Mouse (Mus musculus) gastrocnemius, adult 18-20 months (tissue): ENCODE measurements at regions not wholly inside any gene's neighbourhood (a gene's known extent, or its start where the extent isn't known, plus 50 kb on each side); places are given as distances from the start of the nearest gene placed in this dataset.

Experiments
- DNase-seq: peaks from one replicate; pipeline ENCODE4 v3.0.0; 2021; ENCODE audit warnings: low spot score

DNA sequence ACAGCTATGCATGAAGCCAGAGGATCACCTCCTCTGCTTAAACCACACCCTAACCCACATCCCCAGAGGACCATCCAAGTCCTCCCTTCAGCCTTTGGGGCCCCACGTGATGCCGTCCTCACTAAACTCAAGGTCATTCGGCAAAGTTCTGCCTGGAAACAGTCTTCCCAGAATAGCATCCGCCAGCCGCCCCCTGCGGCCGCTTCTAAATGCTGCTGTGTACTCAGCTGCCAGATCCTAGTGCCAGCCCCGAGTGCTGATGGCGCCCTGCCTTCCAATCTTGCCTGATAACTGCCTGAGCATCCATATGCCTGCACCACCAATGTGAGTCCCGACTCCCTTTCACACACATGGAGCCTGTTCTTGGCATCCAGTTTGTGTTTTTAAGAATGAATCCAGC lies 247.9 kb upstream of the Sulf2 start:
- no peak for DNase-seq

DNA sequence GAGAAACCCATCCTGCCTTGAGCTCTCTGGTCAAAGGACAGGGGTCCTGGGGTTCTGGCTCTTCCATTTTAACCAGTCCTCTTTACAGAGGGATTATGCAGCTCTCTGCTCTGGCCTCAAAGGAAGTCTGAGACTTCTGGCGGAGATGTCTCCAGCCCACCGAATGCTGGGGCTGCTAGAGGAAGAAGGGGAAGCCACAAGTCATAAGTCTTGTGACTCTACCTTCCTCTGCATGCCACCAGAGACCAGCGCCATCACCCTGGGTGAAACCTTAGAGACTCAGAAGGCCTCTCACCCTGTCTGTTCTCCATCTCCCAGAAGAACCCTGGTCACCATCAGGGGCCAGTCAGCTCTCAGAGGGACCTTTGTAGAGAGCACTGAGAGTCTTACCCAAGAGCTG lies 246.4 kb upstream of the Sulf2 start:
- DNase-seq, result no peak

DNA sequence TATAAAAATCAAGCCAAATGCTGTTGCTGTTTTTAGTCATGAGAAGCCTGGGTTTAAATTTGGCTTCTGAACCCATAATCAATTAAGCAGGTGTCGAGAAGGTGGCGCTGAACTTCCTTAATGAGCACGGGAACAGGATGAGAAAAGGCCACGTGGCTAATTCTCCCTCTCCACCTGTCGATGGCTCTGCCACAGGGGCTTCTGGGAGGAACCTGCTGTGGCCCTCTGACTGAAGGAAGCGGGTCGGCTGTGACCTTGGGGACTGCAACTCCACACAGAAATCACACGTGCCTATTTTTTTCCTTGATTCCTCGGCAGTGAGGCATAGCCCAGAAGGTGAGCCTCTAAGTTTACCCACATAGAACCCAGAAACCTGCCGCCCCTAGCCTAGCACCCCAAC lies 244.8 kb upstream of the Sulf2 start:
- DNase-seq, result no peak

DNA sequence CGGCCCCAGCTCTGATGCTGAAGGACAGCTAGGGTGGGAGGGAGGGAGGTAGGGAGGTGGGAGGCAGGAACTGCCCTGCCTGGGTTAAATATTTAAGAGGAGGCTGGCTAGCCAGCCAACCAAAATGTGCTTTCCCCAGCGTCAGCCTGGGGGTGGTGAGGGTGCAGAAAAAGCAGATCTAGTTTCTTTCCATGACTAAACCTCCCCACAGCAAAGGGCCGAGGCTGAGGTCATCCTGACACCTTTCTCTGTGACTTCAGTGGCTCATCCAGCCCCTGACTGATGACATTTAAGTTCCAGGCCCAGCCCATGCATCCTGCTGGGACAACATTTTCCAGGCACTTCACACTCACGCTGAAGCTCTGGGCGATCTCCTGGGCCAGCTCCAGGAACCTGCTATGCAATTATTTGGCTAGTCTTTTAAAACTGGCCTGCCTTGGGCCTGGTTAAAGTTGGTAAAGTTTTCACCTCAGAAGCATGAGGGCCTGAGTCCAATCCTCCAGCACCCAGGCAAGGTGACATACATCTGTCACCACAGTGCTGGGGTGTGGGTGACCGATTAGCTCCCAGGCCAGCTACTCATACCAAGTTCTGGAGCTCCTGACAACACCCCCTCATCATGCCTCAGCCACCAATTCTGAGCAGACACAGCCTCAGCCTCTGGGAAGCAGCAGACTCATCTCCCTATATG lies 243.8 kb upstream of the Sulf2 start:
- DNase-seq, result peak; percentile 47

DNA sequence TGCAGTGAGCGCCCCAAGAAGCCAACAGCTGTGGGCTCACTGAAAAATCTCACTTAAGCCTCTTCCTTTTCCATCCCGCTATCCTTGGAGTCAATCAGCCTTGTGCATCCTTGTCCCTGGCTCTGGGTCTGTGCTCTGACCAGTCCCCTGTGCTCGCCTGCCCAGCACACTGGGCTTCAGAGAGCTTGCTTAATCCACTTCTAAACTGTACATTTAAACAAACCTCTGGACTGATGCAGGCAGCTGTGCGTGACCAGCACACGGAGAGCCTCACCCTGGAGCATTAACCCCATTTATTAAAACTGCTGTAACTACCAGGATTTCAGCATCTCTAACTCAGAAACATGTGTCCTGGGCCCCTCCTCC lies 243.3 kb upstream of the Sulf2 start:
- no peak for DNase-seq

DNA sequence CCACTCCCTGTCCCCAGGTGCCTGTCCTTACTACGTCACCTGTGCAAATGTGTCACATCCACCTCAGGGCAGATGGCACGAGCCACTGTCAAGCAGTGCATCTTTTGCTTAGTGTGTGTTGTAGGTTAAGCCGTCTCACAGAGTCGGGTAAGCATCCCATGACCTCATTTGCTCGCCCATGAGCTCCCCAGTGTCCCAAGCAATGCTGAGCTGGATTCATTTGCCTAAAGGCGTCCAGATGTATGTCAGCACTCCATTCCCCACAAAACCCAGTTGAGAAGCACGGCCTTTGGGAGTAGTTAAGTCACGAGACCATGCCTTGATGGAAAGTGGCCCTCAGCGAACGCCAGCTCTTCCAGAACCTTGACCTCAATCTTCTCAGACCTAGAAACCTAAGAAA lies 242.7 kb upstream of the Sulf2 start:
- DNase-seq, result no peak

DNA sequence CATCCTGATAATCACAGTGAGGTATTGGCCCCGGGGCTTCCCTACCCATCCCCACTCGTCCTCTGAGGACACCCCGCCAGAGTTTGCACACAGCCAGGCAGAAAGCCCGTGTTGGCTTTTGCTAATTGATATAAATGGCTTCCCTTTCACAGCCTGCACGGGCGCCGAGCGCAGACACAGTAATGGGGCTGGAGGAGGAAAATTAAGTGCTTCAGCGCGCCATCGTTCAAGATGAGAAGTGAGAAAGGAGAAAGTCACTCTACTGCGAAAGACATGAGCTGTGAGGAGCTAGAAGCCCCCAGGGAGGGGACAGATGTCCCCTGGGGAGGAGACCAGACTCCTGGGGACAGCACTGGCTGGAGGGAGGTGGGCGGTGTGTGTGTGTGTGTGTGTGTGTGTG lies 239.2 kb upstream of the Sulf2 start:
- no peak for DNase-seq

DNA sequence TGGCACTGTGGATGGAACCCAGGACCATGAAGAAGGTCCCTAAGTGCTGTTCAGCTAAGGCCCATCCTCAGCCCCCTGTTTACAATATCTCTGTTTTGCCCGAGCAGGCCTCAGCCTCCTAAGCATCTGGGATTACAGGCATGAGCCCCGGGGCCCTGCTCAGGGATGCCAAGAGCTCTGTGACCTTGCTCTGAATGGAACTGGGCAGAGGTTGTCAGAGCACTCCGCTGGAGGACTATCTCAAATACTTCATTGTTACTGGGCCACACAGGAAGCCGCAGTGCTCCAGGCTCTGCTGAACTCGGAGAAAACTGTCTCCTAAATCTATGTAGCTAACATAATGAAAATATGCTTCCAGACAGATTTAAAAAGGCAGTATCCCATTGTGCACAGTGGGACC lies 235.7 kb upstream of the Sulf2 start:
- DNase-seq, result no peak

DNA sequence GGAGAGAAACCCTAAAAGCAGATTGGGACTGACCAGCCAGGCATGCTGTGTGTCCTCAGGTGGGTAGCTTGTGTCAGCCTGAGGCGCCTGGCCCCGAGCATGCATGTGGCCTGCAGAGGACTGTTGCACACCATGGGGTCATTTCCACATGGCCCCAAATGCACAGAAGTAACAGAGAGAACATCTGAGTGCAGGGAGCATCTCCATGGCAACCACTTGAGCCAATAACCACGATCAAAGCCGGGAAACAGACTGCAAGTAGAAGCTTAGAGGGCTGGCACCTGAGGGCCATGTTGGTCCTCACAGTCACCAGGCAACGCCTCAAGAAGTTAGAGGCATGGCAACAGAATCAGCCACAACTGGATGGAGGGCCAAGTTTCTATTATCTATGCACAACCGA lies 232.6 kb upstream of the Sulf2 start:
- no peak for DNase-seq

DNA sequence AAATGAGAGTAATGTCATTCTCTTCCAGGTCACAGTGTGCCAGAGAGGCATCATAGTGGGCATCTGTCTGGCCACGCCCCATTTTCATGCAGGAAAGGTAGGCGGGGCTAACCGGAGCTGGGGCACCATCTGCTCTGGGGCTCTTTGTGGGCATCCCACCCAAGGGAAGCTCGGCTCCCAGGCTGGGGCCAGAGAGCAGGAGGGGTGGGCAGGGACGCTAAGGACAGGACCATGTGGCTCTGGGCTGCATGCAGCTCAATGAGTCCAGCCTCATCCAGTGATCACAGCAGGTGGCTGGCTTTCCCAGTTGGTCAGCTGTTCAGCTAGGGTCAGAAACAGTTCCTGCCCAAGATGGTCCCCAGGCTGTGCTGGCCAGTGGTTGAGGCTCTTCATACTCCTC lies 231.4 kb upstream of the Sulf2 start:
- no peak for DNase-seq

DNA sequence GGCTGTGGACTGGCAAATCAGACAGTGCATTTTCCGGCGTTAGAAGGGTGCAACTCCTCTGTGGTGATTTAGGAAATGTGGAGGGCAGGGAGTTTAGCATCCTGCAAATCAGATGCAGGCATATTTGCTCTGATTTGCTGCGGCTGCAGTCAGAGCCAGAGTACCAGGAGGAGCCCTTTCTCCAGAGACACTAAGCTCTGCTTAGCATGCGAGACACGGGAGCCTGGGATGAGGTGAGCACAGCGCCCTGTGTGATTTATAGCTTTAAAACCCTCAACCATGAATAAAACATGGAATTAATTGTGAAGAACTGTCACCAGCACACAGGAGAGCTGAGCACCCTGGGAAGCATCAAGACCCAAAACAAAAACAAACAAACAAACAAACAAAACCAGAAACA lies 229.1 kb upstream of the Sulf2 start:
- DNase-seq, result no peak

DNA sequence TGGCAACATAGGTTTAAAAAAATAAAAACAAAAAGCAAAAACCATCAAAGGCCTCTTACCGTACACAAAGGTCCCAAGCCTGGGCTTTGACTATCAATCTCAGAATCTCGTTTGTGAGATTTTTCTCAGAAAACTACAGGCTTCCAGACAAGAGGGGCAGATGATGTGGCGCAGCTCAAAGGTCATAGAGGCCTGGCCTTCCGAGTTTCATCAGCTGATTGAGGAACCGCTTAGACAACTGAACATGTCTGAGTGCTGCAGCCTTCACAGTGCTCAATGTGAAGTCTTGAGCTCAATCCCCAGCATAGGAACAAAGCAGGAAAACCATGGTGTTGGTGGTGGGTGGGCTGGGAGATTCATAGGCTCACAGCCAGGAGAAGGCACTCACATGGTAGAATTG lies 227.9 kb upstream of the Sulf2 start:
- no peak for DNase-seq

DNA sequence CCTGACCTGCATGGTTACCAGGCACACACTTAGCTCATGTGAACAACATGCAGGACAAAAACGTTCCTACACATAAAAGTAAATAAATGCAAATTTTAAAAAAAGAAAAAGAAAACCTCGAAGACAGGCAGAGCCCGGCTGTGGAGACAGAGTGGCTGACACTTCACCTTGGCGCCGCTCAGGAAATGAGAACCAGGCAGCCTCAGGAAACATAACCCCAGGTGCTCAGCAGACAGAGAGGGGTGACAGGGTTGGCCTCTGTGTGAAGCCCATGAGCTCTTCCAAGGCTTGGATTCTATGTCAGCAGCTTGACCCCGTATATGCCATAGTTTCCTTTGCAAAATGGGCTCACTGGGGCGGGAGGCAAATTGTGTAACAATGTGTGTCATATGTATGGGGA lies 226.7 kb upstream of the Sulf2 start:
- no peak for DNase-seq

DNA sequence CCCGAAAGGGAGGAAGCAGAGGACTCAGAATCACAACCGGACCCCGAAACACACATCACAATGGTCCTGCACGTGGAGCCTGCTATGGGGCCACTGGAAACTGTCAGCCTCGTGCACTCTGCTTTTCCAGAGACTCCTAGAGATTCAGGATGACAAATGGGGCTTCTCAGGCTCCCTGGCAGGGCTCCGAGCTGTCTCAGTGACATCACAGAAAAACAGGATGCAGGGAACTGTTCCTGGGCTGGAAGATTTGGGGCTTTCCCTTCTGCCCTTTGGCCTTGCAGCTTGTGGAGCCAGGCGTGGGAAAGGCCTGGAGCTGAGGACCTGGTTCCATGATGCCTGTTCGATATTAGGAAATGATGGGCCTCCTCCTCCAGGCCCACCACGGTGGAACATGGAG lies 225.4 kb upstream of the Sulf2 start:
- DNase-seq, result no peak

DNA sequence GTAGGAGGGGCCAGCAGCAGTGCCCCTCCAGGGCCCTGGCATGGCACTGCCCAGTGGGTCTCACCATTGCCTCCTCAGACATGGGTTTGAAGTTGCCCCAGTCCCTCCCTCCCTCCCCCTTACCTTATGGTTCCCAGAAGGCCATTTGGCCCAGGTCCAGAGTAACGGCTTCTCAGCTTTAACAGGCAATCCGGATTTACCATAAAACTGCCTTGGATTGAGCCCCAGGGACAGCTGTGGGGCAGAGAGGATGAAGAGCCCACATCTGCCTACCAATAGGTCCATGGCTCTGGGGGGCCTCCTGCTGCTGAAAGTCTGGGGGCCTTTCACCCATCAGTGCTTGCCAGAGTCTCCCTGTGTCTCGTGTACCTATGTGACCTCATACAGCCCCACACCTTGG lies 222.9 kb upstream of the Sulf2 start:
- DNase-seq, result no peak

DNA sequence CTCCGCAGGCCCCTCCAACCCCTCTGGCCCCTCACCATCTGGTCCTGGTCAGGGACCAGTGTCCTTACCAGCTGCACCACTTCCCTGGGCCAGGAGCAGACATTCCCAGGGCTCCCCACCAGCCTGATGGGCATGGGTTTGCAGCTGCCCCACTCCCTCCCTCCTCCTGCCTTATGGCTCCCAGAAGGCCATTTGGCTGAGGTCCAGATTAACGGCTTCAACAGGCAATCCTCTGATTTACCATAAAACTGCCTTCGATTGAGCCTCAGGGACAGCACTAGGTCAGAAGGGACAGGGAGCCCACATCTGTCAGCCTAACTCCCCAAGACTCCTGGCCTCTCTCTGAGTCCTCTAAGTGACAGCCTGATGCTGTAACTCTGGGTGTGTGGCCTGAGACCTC lies 221.9 kb upstream of the Sulf2 start:
- DNase-seq, result no peak

DNA sequence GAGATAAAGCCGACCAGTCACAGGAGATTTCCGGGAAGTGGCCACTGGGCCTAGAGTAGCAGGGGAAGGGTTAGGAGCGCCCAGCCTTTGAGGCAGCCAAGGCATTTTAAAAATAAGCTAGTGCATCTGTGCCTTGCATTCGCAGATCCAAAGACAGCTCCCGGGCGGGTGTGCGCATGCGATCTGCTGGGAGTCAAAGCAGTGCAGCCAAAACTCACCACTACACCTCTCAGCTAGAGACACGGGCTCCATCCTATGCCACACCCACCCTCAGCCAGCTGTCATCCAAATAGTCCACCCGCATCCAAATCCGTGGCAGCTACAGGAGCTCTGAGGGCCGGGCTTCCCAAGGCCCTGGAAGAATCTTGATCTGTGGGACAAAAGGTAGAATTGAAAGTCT lies 220.2 kb upstream of the Sulf2 start:
- no peak for DNase-seq

DNA sequence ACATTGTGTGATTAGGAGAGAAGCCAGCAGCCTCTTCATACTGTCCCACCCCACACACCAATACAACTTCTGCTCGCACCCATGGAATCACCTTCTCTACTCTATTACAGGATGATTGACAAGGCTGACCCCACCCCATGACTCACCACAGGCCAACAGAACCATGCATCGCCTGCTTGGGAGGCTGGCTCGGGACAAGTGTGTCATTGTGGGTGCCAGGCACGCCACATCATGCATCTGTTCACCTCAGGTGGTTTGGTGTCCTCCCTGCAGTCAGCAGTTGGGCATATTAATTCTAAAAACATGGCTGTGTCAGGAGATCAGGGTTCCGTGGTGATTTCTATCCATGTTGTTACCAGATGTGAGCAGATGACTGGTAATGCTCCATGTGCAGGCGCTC lies 215.3 kb upstream of the Sulf2 start:
- DNase-seq, result no peak

DNA sequence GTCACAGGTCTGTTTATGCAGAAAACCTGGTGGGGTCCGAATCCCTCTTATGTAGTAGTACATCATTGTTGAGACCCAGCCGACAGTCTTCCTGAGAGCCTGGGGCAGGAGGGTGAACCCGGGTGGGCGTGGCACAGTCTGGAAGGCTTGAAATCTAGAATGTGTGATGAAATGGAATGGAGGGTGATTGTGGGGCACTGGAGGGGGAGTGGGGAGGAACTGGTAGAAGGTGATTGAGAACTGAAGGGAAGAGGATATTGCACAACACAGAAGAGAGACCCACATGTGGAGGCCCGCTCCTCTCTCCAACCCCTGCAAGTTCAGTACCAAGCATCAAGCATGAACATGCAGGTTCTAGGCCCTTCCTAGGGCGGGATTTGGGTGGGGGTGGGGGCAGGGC lies 206.2 kb upstream of the Sulf2 start:
- DNase-seq, result no peak

DNA sequence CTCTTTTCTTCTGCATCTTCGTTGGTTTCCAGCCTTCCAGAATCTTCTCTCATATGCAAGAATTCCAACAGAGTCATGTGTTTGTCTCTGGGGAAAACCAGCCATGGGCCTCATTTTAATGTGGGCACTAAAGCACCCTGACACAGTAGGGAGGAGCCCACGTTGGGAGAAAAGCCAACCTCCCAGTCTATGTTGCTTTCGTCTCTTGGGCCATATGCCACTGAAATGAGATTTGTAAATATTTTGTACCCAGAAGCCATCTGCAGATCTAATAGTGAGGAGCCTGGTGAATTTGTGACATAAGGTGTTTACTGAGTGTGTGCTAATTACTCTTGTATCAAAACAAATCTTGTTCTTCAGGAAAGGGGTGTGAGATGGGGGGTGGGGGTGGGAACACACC lies 205.3 kb upstream of the Sulf2 start:
- no peak for DNase-seq

DNA sequence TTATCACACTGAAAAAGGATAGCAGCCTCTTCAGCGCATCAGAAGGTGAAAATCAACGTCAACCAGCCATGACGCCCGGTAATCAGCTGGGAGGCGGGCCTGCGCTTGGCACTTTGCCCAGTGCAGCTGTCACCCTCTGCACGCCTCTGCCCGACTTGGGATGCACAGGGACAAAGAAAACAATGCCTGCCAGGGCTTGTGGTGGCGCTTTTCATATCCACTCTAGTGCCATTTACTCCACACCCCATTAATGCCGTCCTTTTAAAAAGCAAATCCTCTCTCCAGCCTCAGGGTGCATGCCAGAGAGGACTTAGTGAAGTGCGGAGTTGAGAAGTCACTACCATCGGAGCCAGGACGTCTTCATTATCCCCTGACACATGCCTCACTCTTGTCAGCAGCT lies 204.5 kb upstream of the Sulf2 start:
- DNase-seq, result no peak

DNA sequence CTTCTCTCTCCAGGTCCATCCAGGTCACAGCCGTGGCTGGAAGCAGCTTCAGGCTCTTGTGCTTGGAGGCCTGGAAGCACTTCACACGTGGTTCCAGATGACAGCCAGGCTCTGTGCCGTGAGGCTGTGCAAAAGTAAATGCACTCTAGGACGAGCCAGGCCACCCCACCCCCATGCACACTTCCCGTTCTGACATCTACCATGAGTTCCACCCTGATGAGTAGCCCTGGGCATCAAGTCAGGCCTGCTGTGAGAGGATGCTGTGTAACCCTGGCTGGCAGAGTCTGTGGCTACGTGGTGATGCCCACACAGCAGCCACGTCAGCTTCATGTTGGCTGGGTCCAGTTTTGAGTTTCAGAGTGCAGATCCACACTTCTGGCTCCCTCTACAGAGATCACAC lies 202.4 kb upstream of the Sulf2 start:
- DNase-seq, result peak; percentile 30

DNA sequence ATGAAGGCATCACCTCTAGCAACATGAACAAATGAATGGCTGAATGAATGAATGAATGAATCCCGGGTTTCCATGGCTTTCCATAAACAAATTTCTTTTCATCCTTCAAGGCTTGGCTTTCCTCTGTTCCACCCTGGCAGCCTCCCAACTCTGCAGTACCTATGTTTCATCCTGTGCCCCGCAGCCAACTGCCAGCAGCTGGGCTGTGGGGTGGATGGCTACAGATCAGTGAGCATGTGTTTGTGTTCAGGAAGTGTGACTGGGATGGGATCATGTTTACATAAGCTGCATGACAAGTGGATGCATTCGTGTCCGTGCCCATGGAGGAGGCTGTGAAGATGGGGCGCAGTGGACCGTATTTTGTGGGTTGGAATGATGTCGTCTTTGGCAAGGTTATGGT lies 200.5 kb upstream of the Sulf2 start:
- DNase-seq, result no peak

DNA sequence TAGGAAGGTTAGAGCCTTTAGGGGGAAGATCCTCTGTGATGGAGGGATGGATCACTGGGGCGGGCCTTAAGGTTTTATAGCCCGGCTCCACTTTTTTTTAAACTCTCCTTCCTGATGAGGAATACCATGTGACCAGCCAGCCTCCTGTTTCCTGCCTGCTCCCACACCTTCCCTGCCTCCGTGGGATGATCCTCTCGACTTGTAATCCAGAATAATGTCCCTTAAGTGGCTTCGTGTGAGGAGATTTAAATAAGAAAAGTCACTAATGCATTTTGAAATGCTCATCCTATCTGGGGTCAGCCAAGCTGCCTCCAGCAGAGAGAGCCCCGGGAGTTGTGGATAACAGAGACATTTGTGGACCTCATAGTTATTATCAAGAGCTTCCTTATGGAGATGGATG lies 200.0 kb upstream of the Sulf2 start:
- DNase-seq, result no peak

DNA sequence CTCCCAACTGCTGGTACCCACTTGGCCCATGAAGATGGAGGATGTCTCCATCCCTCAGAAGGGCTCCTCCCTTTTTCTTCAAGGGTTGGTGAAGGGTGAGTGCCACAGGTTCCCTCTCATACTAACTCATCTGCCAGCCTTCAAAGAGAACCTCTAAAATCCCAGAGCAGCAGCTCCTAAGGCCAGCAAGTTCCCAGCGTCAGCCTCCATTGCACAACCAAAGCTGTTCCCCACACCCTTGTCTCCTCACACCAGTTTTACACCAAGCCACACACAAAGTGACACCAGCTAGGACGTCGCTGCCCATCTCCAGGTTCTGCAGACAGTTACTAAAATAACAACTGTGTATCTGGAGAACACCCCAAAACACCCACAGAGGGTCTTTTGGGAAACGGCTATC lies 198.9 kb upstream of the Sulf2 start:
- DNase-seq, result no peak
